Mouse (Mus musculus): ENCODE measurements around the gene Tcf3. TPM values are rescaled to one million over a fixed set of nuclear protein-coding genes. Genes with fewer than 3 reads are reported as not detected.

Tcf3 gene
- polyA plus RNA-seq, 1 experiment from 2014 or later = 149 TPM

DNA sequence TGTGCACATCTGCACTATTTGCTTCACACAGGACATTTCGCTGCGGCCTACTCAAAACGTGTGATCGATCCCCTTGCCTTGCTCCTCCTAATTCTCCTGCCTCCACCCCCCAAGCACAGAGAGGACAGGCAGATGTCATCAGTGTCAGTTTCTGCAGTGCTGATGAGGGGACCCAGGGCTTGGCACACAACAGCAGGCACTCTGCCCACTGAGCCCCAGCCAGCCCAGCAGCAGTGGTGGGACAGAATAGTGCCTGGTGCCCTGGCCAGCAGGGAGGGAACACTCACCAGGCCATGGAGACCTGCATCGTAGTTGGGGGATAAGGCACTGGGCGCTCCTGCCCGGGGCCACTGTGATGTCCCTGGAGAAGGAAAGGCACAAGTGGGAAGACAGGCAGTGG lies 17.9 kb downstream of the Tcf3 start:
- no peaks in the 10 kb centered on the region for H3K9me3 ChIP-seq (ENCODE audit: control insufficient read depth, low read length)
- ATAC-seq (replicated peaks; ENCODE audit: low FRiP score) (no peak), DNase-seq (ENCODE audit: low spot score) (no peak)
- no peak overlapping the region for H3K4me3 ChIP-seq (ENCODE audit: low read depth, low read length)
- H3K4me1 ChIP-seq (replicated peaks; ENCODE audit: control insufficient read depth, insufficient read depth, low read length) = peaks cover 22% of the 10 kb centered on the region
- H3K27ac ChIP-seq (ENCODE audit: low read depth, low read length) = peak overlapping the region; percentile 19; the same call in 1 of the 2 replicates
- WGBS = 94% methylated on average over 7 of the region's 7 CpGs
- no peaks in the 10 kb centered on the region for H3K27me3 ChIP-seq (replicated peaks; ENCODE audit: control insufficient read depth, insufficient read depth, low read length)
- no peak overlapping the region for H3K9ac ChIP-seq (ENCODE audit: low read depth, low read length)
- H3K36me3 ChIP-seq (ENCODE audit: control insufficient read depth, insufficient read depth, low read length) = peaks cover 89% of the 10 kb centered on the region
- H3K4me2 ChIP-seq = no peak overlapping the region

DNA sequence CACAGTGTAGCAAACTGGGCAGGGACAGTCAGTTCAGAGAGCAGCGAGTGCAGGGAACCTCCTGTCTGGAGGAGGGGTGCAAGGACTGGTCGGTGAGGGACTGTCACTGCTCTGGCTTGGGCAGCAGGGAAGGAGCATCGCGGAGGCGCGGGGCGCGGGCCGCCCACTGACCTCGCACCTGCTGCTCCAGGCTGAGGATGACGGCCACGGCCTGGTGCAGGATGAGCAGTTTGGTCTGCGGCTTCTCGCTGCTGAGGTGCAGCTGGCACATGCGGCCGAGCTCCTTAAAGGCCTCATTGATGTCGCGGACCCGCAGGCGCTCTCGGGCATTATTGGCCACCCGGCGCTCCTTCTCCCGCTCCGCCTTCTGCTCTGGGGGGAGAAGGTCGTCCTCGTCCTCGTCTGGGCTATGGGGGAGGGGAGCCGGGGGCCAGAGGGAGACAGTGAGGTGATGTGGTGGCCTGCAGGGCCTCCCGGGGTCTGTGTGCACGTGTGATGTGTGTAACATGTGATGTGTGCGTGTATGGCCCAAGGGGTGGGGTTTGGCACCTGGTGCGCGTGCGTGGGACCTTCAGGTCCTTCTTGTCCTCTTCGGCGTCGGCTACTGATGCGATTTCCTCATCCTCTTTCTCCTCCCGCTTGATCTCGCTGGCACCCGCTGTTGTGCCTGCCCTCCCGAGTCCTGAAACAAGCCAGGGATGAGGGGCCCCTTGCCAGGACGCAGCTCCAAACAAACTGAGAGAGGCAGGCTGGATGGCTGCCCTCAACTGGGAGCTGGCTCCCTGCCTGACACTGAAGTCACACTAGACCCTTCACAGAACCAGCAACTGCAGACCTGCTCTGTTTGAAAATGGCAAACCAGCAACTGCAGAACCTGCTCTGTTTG lies 20.5 kb downstream of the Tcf3 start:
- ATAC-seq (replicated peaks; ENCODE audit: low FRiP score) = no peak
- no peak for DNase-seq (ENCODE audit: low spot score)
- 92% methylated on average over 44 of the region's 44 CpGs for WGBS
- H3K4me1 ChIP-seq (replicated peaks; ENCODE audit: control insufficient read depth, insufficient read depth, low read length) = peaks cover 1% of the 10 kb centered on the region; the same call in 1 of the 2 replicates
- no peaks in the 10 kb centered on the region for H3K9me3 ChIP-seq (ENCODE audit: control insufficient read depth, low read length)
- H3K9ac ChIP-seq (ENCODE audit: low read depth, low read length) = no peak overlapping the region
- H3K4me3 ChIP-seq (ENCODE audit: low read depth, low read length) = no peak overlapping the region
- no peaks in the 10 kb centered on the region for H3K27me3 ChIP-seq (replicated peaks; ENCODE audit: control insufficient read depth, insufficient read depth, low read length)
- no peak overlapping the region for H3K4me2 ChIP-seq
- peaks cover 78% of the 10 kb centered on the region for H3K36me3 ChIP-seq (ENCODE audit: control insufficient read depth, insufficient read depth, low read length)
- H3K27ac ChIP-seq (ENCODE audit: low read depth, low read length) = no peak overlapping the region

- Histone ChIP-seq H3K9ac (ENCODE audit: low read depth, low read length) (peak overlapping the region; percentile 84), H3K4me2 (peak overlapping the region; percentile 95), H3K4me1 (replicated peaks; ENCODE audit: control insufficient read depth, insufficient read depth, low read length) (peaks cover 24% of the 10 kb centered on the region), H3K27me3 (replicated peaks; ENCODE audit: control insufficient read depth, insufficient read depth, low read length) (no peaks in the 10 kb centered on the region), H3K36me3 (ENCODE audit: control insufficient read depth, insufficient read depth, low read length) (peaks cover 45% of the 10 kb centered on the region), H3K27ac (ENCODE audit: low read depth, low read length) (peak overlapping the region; percentile 96), H3K9me3 (ENCODE audit: control insufficient read depth, low read length) (no peaks in the 10 kb centered on the region), H3K4me3 (ENCODE audit: low read depth, low read length) (peak overlapping the region; percentile 85)
- WGBS = 47% methylated on average over 4 of the region's 4 CpGs
- DNase-seq (ENCODE audit: low spot score) (no peak), ATAC-seq (replicated peaks; ENCODE audit: low FRiP score) (no peak)
These were observed 25.5 kb downstream of the Tcf3 start for GRCm38 (mm10) chr10:80407924-80408323.

DNA sequence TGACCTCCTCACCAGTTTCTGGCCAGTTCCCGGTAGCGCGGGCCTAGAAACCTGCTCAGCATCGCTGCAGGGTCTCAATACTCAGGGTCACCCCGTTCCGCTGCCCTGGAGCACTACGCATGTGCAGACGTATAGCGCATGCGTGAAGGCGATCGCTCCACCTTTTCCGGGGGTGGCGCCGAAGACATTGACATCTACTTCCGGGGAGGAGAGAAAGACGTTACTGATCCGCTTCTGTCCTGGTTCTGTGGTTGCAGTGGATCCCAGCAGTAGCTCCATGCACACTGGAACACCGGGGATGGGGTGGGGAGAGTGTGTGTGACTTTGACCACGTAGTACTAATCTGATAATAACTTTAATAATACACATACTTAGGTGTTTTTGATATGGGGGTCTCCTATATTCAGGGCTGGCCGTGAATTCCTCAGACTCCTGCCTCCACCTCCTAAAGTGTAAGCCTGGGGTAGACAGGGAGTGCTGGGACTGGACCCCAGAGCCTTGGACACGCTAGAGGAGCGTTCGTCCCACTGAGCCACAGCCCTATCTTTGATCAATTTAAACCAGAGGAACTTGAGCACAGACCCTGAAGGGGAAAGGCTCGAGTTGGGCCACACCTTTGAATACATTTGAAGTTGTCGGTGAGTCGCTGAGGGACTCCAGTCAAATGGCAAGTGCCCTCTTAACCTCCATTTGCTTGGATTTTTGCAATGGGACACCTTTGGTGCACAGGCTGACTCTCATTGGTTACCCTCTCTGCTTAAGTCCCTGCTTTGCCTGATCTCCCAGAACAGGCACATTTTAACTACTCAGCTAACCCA lies 26.6 kb downstream of the Tcf3 start, which contains the start of gene Uqcr11:
Gene Uqcr11 (minus strand): TSS at position 147 of the 818 bp plus-strand sequence.
- no peaks in the 10 kb centered on the region for H3K9me3 ChIP-seq (ENCODE audit: control insufficient read depth, low read length)
- peaks cover 24% of the 10 kb centered on the region for H3K4me1 ChIP-seq (replicated peaks; ENCODE audit: control insufficient read depth, insufficient read depth, low read length)
- H3K36me3 ChIP-seq (ENCODE audit: control insufficient read depth, insufficient read depth, low read length) = peaks cover 42% of the 10 kb centered on the region

GRCm38 (mm10) chr10:80405481-80406173 lies 27.8 kb downstream of the Tcf3 start:
- DNase-seq (ENCODE audit: low spot score) = no peak
- peak overlapping the region; percentile 96 for H3K27ac ChIP-seq (ENCODE audit: low read depth, low read length)
- peaks cover 30% of the 10 kb centered on the region for H3K36me3 ChIP-seq (ENCODE audit: control insufficient read depth, insufficient read depth, low read length)
- H3K4me2 ChIP-seq = peak overlapping the region; percentile 95
- no peak for ATAC-seq (replicated peaks; ENCODE audit: low FRiP score)
- peak overlapping the region; percentile 84 for H3K9ac ChIP-seq (ENCODE audit: low read depth, low read length)
- no peaks in the 10 kb centered on the region for H3K27me3 ChIP-seq (replicated peaks; ENCODE audit: control insufficient read depth, insufficient read depth, low read length)
- H3K4me3 ChIP-seq (ENCODE audit: low read depth, low read length) = peak overlapping the region; percentile 85
- WGBS = 47% methylated on average over 10 of the region's 10 CpGs
- no peaks in the 10 kb centered on the region for H3K9me3 ChIP-seq (ENCODE audit: control insufficient read depth, low read length)
- peaks cover 30% of the 10 kb centered on the region for H3K4me1 ChIP-seq (replicated peaks; ENCODE audit: control insufficient read depth, insufficient read depth, low read length)

More for the DNA sequence above, 26.6 kb downstream of the Tcf3 start, which contains the start of gene Uqcr11:
- Histone ChIP-seq H3K4me2 (peak within 1 kb of the TSS; percentile 95), H3K27ac (ENCODE audit: low read depth, low read length) (peak within 1 kb of the TSS; percentile 96), H3K4me3 (ENCODE audit: low read depth, low read length) (peak within 1 kb of the TSS; percentile 85), H3K27me3 (replicated peaks; ENCODE audit: control insufficient read depth, insufficient read depth, low read length) (no peaks in the 10 kb centered on the region), H3K9ac (ENCODE audit: low read depth, low read length) (peak within 1 kb of the TSS; percentile 84)
- WGBS = under 1% methylated on average over 27 of the region's 27 CpGs
- DNase-seq (ENCODE audit: low spot score) = peak; percentile 85
- ATAC-seq (replicated peaks; ENCODE audit: low FRiP score) = peak; percentile 77

DNA sequence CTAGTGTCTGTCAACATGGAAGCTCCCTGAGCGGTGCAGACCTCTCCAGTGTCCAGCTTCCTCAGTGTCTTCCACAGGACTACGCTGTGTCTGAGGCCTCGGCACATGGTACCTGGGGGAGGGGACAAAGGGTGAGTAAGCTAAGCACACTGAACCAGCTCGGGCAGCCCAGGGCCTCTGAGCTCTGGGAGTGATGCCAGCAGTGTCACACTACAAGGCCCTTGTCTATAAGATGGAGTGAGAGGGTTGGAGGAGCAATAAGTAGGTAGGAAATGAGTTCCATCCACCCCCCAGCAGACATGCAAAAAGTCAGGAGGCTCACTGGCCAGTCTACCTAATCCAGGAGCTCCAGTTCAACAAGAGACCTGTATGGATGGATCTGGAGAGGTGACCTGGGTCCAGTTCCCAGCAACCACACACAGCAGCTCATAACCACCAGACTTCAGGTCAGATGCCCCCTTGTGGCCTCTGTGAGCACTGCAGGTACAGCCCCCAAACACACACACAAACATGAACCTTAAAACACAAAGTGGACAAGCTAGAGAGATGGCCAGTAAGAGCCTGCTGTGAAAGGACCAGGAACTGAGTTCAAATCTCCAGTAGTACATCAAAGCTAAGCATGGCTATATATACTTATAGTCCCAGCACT lies 30.3 kb downstream of the Tcf3 start:
- 0 out of 2 replicates have a peak overlapping the region, but pooled peaks have one; percentile 7 for H3K4me3 ChIP-seq (ENCODE audit: low read depth, low read length)
- WGBS = 89% methylated on average over 4 of the region's 4 CpGs
- no peaks in the 10 kb centered on the region for H3K9me3 ChIP-seq (ENCODE audit: control insufficient read depth, low read length)
- no peak for ATAC-seq (replicated peaks; ENCODE audit: low FRiP score)
- no peak overlapping the region for H3K4me2 ChIP-seq
- H3K27ac ChIP-seq (ENCODE audit: low read depth, low read length) = no peak overlapping the region
- H3K36me3 ChIP-seq (ENCODE audit: control insufficient read depth, insufficient read depth, low read length) = peaks cover 25% of the 10 kb centered on the region
- DNase-seq (ENCODE audit: low spot score) = no peak
- H3K9ac ChIP-seq (ENCODE audit: low read depth, low read length) = no peak overlapping the region
- H3K4me1 ChIP-seq (replicated peaks; ENCODE audit: control insufficient read depth, insufficient read depth, low read length) = peaks cover 39% of the 10 kb centered on the region
- no peaks in the 10 kb centered on the region for H3K27me3 ChIP-seq (replicated peaks; ENCODE audit: control insufficient read depth, insufficient read depth, low read length)

- Histone ChIP-seq H3K4me2 (peak overlapping the region; percentile 97), H3K4me1 (replicated peaks; ENCODE audit: control insufficient read depth, insufficient read depth, low read length) (peaks cover 40% of the 10 kb centered on the region), H3K36me3 (ENCODE audit: control insufficient read depth, insufficient read depth, low read length) (peaks cover 25% of the 10 kb centered on the region), H3K4me3 (ENCODE audit: low read depth, low read length) (peak overlapping the region; percentile 77), H3K27ac (ENCODE audit: low read depth, low read length) (peak overlapping the region; percentile 93), H3K9ac (ENCODE audit: low read depth, low read length) (peak overlapping the region; percentile 90), H3K27me3 (replicated peaks; ENCODE audit: control insufficient read depth, insufficient read depth, low read length) (no peaks in the 10 kb centered on the region), H3K9me3 (ENCODE audit: control insufficient read depth, low read length) (no peaks in the 10 kb centered on the region)
- no peak for DNase-seq (ENCODE audit: low spot score)
- no peak for ATAC-seq (replicated peaks; ENCODE audit: low FRiP score)
- 58% methylated on average over 4 of the region's 4 CpGs for WGBS
These were observed 32.7 kb downstream of the Tcf3 start for GRCm38 (mm10) chr10:80400704-80401161.

Measured in liver, embryonic 11.5 days (tissue).